Mouse (Mus musculus): ENCODE data around the gene Syn2.

Gene Syn2

GRCm38 (mm10) chr6:115244222-115244621, 109.5 kb downstream of the Syn2 start:
- no peak for DNase-seq (ENCODE audit: low read depth, low spot score)

- no peak for DNase-seq (ENCODE audit: low read depth, low spot score)
These were observed 110.9 kb downstream of the Syn2 start for GRCm38 (mm10) chr6:115245500-115246058.

- peak; percentile 33 for DNase-seq (ENCODE audit: low read depth, low spot score)
These were observed 116.9 kb downstream of the Syn2 start for GRCm38 (mm10) chr6:115251531-115251985.

GRCm38 (mm10) chr6:115252099-115252873, 117.6 kb downstream of the Syn2 start, which contains the start of gene Timp4:
TSS of gene Timp4 (minus strand) at chr6:115252205.
- peak; percentile 85 for DNase-seq (ENCODE audit: low read depth, low spot score)

- no peak for DNase-seq (ENCODE audit: low read depth, low spot score)
These were observed 120.5 kb downstream of the Syn2 start for GRCm38 (mm10) chr6:115255171-115255570.

- DNase-seq (ENCODE audit: low read depth, low spot score) = no peak
These were observed 125.8 kb downstream of the Syn2 start for GRCm38 (mm10) chr6:115260507-115260906.

- DNase-seq (ENCODE audit: low read depth, low spot score) = no peak
These were observed 132.1 kb downstream of the Syn2 start for GRCm38 (mm10) chr6:115266791-115267190.

- DNase-seq (ENCODE audit: low read depth, low spot score) = peak; percentile 68
These were observed 133.2 kb downstream of the Syn2 start for GRCm38 (mm10) chr6:115267916-115268315.

- DNase-seq (ENCODE audit: low read depth, low spot score) = no peak
These were observed 134.1 kb downstream of the Syn2 start for GRCm38 (mm10) chr6:115268551-115269385.

GRCm38 (mm10) chr6:115269561-115269960, 134.9 kb downstream of the Syn2 start:
- no peak for DNase-seq (ENCODE audit: low read depth, low spot score)

GRCm38 (mm10) chr6:115270085-115270484, 135.4 kb downstream of the Syn2 start:
- DNase-seq (ENCODE audit: low read depth, low spot score) = no peak

GRCm38 (mm10) chr6:115271326-115271725, 136.6 kb downstream of the Syn2 start:
- DNase-seq (ENCODE audit: low read depth, low spot score) = no peak

- no peak for DNase-seq (ENCODE audit: low read depth, low spot score)
These were observed 137.2 kb downstream of the Syn2 start for GRCm38 (mm10) chr6:115271866-115272271.

GRCm38 (mm10) chr6:115273346-115273745, 138.6 kb downstream of the Syn2 start:
- no peak for DNase-seq (ENCODE audit: low read depth, low spot score)

GRCm38 (mm10) chr6:115274705-115275104, 140.0 kb downstream of the Syn2 start:
- DNase-seq (ENCODE audit: low read depth, low spot score) = no peak

GRCm38 (mm10) chr6:115275116-115275815, 140.6 kb downstream of the Syn2 start:
- no peak for DNase-seq (ENCODE audit: low read depth, low spot score)

- DNase-seq (ENCODE audit: low read depth, low spot score) = no peak
These were observed 143.4 kb downstream of the Syn2 start for GRCm38 (mm10) chr6:115278086-115278485.

GRCm38 (mm10) chr6:115279639-115280038, 144.9 kb downstream of the Syn2 start:
- no peak for DNase-seq (ENCODE audit: low read depth, low spot score)

GRCm38 (mm10) chr6:115284153-115284552, 149.5 kb downstream of the Syn2 start:
- DNase-seq (ENCODE audit: low read depth, low spot score) = no peak

GRCm38 (mm10) chr6:115286441-115286840, 151.7 kb downstream of the Syn2 start:
- DNase-seq (ENCODE audit: low read depth, low spot score) = no peak

GRCm38 (mm10) chr6:115288223-115288622, 153.5 kb downstream of the Syn2 start:
- no peak for DNase-seq (ENCODE audit: low read depth, low spot score)

GRCm38 (mm10) chr6:115290561-115290960, 155.9 kb downstream of the Syn2 start:
- DNase-seq (ENCODE audit: low read depth, low spot score) = no peak
